Mouse (Mus musculus) brain, embryonic 14.5 days (tissue): ENCODE measurements at regions not wholly inside any gene's neighbourhood (a gene's known extent, or its start where the extent isn't known, plus 50 kb on each side); places are given as distances from the start of the nearest gene placed in this dataset.

Source experiments
- DNase-seq: peaks from one replicate; pipeline ENCODE4 v3.0.0-alpha.2; 2011; ENCODE audit warnings: low read depth
- CTCF ChIP-seq: fragments of 200-500 bp; IDR thresholded peaks from 2 replicates; pipeline ENCODE4 v1.5.1; 2012; ENCODE audit warnings: inconsistent platforms, mild to moderate bottlenecking, moderate library complexity, borderline replicate concordance; ENCODE audit not compliant: insufficient read depth, insufficient read length; ENCODE audit errors: extremely low read depth
- POLR2A ChIP-seq: fragments of 200-500 bp; IDR thresholded peaks from 2 replicates; pipeline ENCODE4 v1.6.1; 2012; ENCODE audit warnings: mild to moderate bottlenecking, inconsistent platforms, borderline replicate concordance; ENCODE audit not compliant: poor library complexity, insufficient read depth, insufficient read length, severe bottlenecking; ENCODE audit errors: extremely low read depth

DNA sequence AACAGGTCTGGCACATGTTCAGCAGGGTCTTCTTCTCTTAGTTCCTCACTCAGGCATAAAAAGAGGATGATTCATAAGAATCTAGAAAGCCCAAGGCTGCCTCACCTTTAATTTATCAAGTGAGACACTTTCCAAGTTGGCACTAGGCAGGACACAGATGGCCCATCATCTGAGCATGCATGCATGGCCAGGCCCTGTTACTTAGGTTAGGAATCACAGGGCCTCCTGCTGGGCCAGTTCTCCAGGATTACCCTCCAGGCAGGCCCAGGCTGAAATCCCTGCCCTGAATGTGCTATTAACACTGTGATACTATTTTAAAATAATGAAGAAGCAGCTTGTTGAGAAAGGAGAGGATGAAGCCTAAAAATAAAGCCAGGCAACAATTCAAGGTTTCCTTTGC is 304.5 kb downstream of the Elavl2 start:
- no peak for TF ChIP-seq CTCF
- TF ChIP-seq POLR2A, result no peak

DNA sequence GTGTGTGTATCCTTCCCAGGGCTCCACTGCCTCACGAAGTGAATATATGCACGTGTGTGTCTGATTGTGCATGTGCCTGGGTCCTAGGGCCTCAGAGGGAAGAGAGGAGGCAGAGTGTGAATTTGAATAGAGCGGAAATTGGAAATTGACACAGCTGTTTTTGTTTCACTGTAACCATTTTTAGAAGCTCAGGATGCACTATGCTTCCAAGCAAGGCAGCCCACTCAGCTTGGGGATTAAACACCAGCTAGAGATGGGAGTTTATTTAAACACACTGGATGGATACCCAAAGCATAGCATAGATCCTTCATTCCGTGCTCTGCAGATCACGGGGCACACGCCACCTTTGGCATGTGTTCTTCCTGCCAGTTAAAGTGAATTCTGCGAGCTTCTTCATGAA is 306.2 kb downstream of the Elavl2 start:
- no peak for DNase-seq
- no peak for TF ChIP-seq CTCF
- no peak for TF ChIP-seq POLR2A

More for the DNA sequence above, 304.5 kb downstream of the Elavl2 start:
- DNase-seq, result peak; percentile 43

DNA sequence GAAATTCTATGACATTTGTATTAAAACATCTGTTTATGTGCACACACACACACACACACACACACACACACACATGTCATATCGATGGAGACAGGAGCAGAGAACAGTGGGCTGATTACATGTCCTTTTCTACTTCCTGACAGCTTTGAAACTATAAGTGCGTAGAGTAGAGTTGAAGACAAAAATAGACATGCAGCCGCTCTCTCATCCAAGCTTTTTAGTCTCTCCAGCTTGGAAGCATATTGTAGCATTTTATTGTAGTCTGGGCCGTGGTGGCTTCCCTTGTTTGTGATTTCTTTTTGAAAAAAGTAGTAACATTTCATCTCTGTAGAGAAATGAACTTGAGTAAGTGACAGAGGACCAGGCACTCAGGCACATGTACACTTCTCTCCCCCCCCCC is 306.7 kb downstream of the Elavl2 start:
- TF ChIP-seq POLR2A (no peak), CTCF (no peak)
- no peak for DNase-seq

- peak; percentile 94 for DNase-seq
- TF ChIP-seq POLR2A, result no peak
- TF ChIP-seq CTCF, result no peak
Measured at GRCm38 (mm10) chr4:91092323-91092722, 308.3 kb downstream of the Elavl2 start.

DNA sequence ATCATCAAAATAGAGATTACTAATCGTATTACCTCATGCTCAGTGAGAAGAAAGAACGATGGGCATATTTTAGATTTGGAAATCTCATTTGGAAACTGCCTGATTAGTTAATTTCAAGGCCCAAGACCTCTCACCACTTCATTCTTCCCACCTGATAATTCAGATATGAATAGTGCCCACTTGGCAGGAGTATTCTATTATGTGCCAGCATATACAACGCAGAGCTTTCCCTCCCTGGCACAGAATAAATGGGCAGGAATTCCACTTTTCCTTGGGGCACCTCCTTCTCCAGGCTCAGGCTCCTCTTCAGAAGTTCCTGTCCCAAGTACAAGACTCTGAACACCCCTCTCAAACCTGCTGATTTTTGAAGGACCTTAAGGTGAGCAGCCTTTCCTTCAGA is 308.7 kb downstream of the Elavl2 start:
- DNase-seq, result no peak
- TF ChIP-seq POLR2A (no peak), CTCF (no peak)

- TF ChIP-seq POLR2A (no peak), CTCF (peak; percentile 50; the same call in 1 of the 2 replicates)
- DNase-seq, result peak; percentile 46
Measured at GRCm38 (mm10) chr4:91083950-91084349, 316.6 kb downstream of the Elavl2 start.

- no peak for TF ChIP-seq CTCF
- TF ChIP-seq POLR2A, result no peak
- DNase-seq, result no peak
Measured at GRCm38 (mm10) chr4:91081447-91081846, 319.1 kb downstream of the Elavl2 start.

- no peak for TF ChIP-seq CTCF
- TF ChIP-seq POLR2A, result no peak
- peak; percentile 92 for DNase-seq
Measured at GRCm38 (mm10) chr4:91080620-91081441, 319.8 kb downstream of the Elavl2 start.

DNA sequence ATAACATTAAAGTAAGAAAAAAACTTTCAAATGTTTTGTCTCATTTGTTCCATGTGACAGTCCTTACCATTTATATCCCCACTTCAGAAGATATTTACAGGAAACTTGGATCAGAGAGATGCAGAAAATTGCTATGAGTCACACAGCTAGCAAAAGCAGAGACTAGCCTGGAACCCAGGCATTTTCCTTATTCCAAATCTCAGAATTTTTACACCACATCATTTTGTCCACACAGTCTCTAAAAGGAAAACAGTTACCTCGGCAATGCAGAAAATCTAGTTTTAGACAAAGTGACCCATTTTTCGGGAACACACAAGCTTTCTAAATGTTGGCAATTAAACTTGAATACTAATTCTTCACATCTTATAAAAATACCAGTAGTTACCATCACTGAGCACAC is 329.3 kb downstream of the Elavl2 start:
- no peak for TF ChIP-seq CTCF
- TF ChIP-seq POLR2A, result no peak
- DNase-seq, result no peak

GRCm38 (mm10) chr4:91060933-91061332 is 339.7 kb downstream of the Elavl2 start:
- DNase-seq, result no peak
- TF ChIP-seq CTCF (no peak), POLR2A (no peak)

DNA sequence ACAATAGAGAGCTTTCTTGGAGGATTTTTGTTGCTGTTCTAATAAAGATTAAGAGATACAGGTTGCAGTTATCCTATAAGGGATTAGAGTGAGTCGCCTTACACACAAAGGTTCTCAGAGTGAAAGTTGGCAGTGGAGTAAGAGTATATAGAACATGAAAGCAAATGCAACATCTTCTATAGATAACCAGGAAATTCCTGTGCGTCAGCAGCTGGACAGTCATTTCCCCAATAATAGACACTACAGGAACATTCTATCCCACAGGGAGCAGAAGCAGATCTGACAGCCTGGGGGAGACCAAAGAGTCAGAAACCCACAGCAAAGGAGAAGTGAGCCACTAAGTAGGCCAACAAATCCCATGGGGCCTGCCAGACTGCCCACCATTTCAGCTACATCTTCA is 348.7 kb downstream of the Elavl2 start:
- DNase-seq, result peak; percentile 4

GRCm38 (mm10) chr4:91029462-91029861 is 371.1 kb downstream of the Elavl2 start:
- no peak for DNase-seq
- TF ChIP-seq POLR2A (no peak), CTCF (no peak)

More for the DNA sequence above, 348.7 kb downstream of the Elavl2 start:
- TF ChIP-seq POLR2A, result no peak
- TF ChIP-seq CTCF, result no peak
